ENCODE assay signal across 15 mouse cellular contexts in the genomic region with DNA sequence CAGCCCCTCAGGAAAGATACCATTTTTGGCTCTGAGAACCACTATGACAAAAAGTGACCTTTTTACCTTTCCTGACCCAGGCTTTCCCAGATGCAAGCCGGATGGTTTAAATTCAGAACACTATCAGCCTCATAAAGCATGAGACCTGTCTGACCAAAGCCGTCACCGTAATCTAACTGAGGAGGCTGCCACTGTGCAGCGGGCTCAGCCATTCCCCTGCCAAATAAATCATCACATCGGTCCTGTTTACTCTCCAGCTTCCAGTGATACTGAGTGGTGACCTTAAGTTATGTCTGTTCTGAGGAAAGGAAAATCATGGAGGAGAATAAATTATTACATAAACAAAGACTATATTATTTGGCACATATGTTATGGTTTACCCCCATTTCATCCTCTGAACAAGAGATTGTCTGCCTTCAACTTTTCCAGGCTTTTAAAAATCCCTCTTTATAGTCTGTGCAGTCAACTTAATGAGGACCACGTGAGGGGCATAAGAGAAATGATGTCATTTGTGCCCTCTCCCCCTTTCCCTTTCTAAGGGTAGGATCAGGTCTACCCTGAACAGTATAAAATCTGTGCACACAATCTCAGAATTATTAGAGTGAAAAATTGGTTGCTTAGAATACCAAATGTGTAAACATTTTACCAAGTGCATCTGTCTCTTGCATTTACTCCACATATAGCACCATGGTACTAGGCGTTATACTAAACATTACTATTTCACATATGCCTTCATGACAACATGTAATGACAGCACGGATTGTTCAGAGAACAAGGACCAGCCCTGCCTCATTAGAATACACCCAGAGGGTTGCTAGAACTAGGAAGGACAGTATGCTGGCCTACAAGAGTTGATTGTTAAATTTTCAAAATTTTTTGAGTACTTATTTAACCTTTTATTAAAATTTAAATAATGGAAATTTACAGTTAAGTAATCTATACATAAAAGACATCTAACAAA.
A peak's percentile ranks its signal among the peaks of the same experiment; 100 is the strongest.
DNase-seq lines count a peak whose midpoint lies in the region; ATAC-seq and TF ChIP-seq lines count a peak whose summit lies in the region.
"Had no signal": no experiment of that assay in that cellular context is flagged by ENCODE, and none has a peak within 500 bp of the region (broad histone marks: within the 10 kb centered on the region; RNA-seq: fewer than 3 reads in every experiment).

No protein-coding gene starts in this region.

- no peaks in the 10 kb centered on the region for H3K36me3 ChIP-seq in heart, embryonic 15.5 days
- no peaks in the 10 kb centered on the region for H3K36me3 ChIP-seq in neural tube, embryonic 15.5 days
- H3K36me3 ChIP-seq in stomach, postnatal 0 days (ENCODE audit: control insufficient read depth, insufficient read depth, low read length) = no peaks in the 10 kb centered on the region

- no peak for DNase-seq in heart, postnatal 36 days
- DNase-seq in neural tube, embryonic 10.5 days (ENCODE audit: extremely low spot score, low spot score) = peak; percentile 44
- DNase-seq in forelimb bud, embryonic 11.5 days (ENCODE audit: low read depth, low spot score) = peak; percentile 31
- DNase-seq in yolk sac, embryonic 10.5 days (ENCODE audit: low spot score) = peak; percentile 20
- no peak for DNase-seq in gastrocnemius, adult 2 months
- DNase-seq in stomach, postnatal 0 days (ENCODE audit: low spot score) = no peak
- DNase-seq: adrenal gland, postnatal 25 days; cerebellum, postnatal 25 days; gastrocnemius, postnatal 14 days; liver; thymus, postnatal 25 days had no signal

- TF ChIP-seq CTCF in gastrocnemius, adult 2 months (IDR thresholded peaks at IDR 0.05) = no peak
- no peak for TF ChIP-seq CTCF in stomach, postnatal 0 days (IDR thresholded peaks at IDR 0.05; ENCODE audit: low read depth)

- H3K9me3 ChIP-seq in heart, embryonic 15.5 days (replicated peaks) = no peaks in the 10 kb centered on the region
- H3K9me3 ChIP-seq in neural tube, embryonic 15.5 days (replicated peaks) = no peaks in the 10 kb centered on the region
- no peaks in the 10 kb centered on the region for H3K9me3 ChIP-seq in stomach, postnatal 0 days (ENCODE audit: control insufficient read depth, low read length)

- no peak for TF ChIP-seq EP300 in stomach, postnatal 0 days (optimal IDR thresholded peaks at IDR 0.05)

- H3K27ac ChIP-seq in heart, embryonic 15.5 days = no peak overlapping the region
- H3K27ac ChIP-seq in neural tube, embryonic 15.5 days (replicated peaks) = no peak overlapping the region
- no peak overlapping the region for H3K27ac ChIP-seq in gastrocnemius, adult 2 months
- H3K27ac ChIP-seq in stomach, postnatal 0 days (replicated peaks) = no peak overlapping the region

- no peak for ATAC-seq in heart, embryonic 15.5 days (replicated peaks; ENCODE audit: insufficient number of reproducible peaks, insufficient read depth, low FRiP score, low read depth)
- ATAC-seq in neural tube, embryonic 15.5 days (ENCODE audit: low FRiP score) = no peak
- ATAC-seq in stomach, postnatal 0 days (ENCODE audit: low FRiP score, low TSS enrichment) = no peak
- ATAC-seq: lung, postnatal 0 days had no signal

- H3K27me3 ChIP-seq in heart, embryonic 15.5 days = no peaks in the 10 kb centered on the region
- H3K27me3 ChIP-seq in neural tube, embryonic 15.5 days (replicated peaks) = no peaks in the 10 kb centered on the region
- no peaks in the 10 kb centered on the region for H3K27me3 ChIP-seq in stomach, postnatal 0 days (ENCODE audit: control insufficient read depth, insufficient read depth, low read length)

- 32% methylated on average over 8 of the region's 8 CpGs for WGBS in heart, embryonic 15.5 days
- WGBS in neural tube, embryonic 15.5 days = 29% methylated on average over 8 of the region's 8 CpGs
- WGBS in stomach, postnatal 0 days = 31% methylated on average over 8 of the region's 8 CpGs

- no peak overlapping the region for H3K9ac ChIP-seq in heart, embryonic 15.5 days
- H3K9ac ChIP-seq in neural tube, embryonic 15.5 days (replicated peaks) = no peak overlapping the region
- no peak overlapping the region for H3K9ac ChIP-seq in stomach, postnatal 0 days (ENCODE audit: low read length)

- intact Hi-C loops in heart, postnatal 36 days (cut with DNase I) = no loop called here
- intact Hi-C loops in gastrocnemius, adult 2 months (cut with DNase I) = no loop called here

- peaks cover 9% of the 10 kb centered on the region for H3K4me1 ChIP-seq in heart, embryonic 15.5 days (replicated peaks)
- peaks cover 2% of the 10 kb centered on the region; the same call in 1 of the 2 replicates for H3K4me1 ChIP-seq in neural tube, embryonic 15.5 days
- no peaks in the 10 kb centered on the region for H3K4me1 ChIP-seq in stomach, postnatal 0 days (replicated peaks; ENCODE audit: control insufficient read depth, insufficient read depth)

- H3K4me3 ChIP-seq in heart, embryonic 15.5 days = no peak overlapping the region
- H3K4me3 ChIP-seq in neural tube, embryonic 15.5 days (replicated peaks) = no peak overlapping the region
- H3K4me3 ChIP-seq in gastrocnemius, adult 2 months = no peak overlapping the region
- no peak overlapping the region for H3K4me3 ChIP-seq in stomach, postnatal 0 days (ENCODE audit: low read depth, low read length)

- 0 out of 2 replicates have a peak overlapping the region, but pooled peaks have one; percentile 25 for H3K4me2 ChIP-seq in heart, embryonic 15.5 days
- no peak overlapping the region for H3K4me2 ChIP-seq in neural tube, embryonic 15.5 days
- H3K4me2 ChIP-seq in stomach, postnatal 0 days (replicated peaks; ENCODE audit: low read depth) = no peak overlapping the region
- H3K4me2 ChIP-seq: midbrain, embryonic 11.5 days had no signal

Comparison
In these comparisons a context has a peak if more than half of its experiments do, and no peak if none do; other contexts are left out.
1. DNase-seq: peak in neural tube, embryonic 10.5 days (single experiment), forelimb bud, embryonic 11.5 days (single experiment) and yolk sac, embryonic 10.5 days (single experiment); none in heart, postnatal 36 days (0 of 2), gastrocnemius, adult 2 months (single experiment) and stomach, postnatal 0 days (single experiment).